Mouse (Mus musculus) lung, postnatal 0 days (tissue): ENCODE data around the gene Oxsr1. TPM values are rescaled to one million over a fixed set of nuclear protein-coding genes. Genes with fewer than 3 reads are reported as not detected.
A peak's percentile ranks its signal among the peaks of the same experiment; 100 is the strongest.

Source experiments
- ATAC-seq: fragments of 200-750 bp; cut with Nextera tagmentation; 2 replicates; pipeline ENCODE4 v1.8.0; 2017; ENCODE audit warnings: moderate library complexity
- DNase-seq: peaks from one replicate; pipeline ENCODE4 v3.0.0-alpha.2; 2016; ENCODE audit warnings: low spot score
- H3K27ac ChIP-seq: fragments of 300-500 bp; sonication (generic); 2 replicates; pipeline ENCODE4 v1.5.1; 2014; ENCODE audit warnings: antibody characterized with exemption, mild to moderate bottlenecking, low read length, mixed read lengths
- H3K27me3 ChIP-seq: fragments of 300-500 bp; sonication (generic); replicated peaks from 2 replicates; pipeline ENCODE4 v1.6.1; 2014; ENCODE audit warnings: low read length, mixed read lengths; ENCODE audit not compliant: insufficient read depth
- H3K36me3 ChIP-seq: fragments of 300-500 bp; sonication (generic); 2 replicates; pipeline ENCODE4 v1.6.1; 2014; ENCODE audit warnings: low read length, mixed read lengths; ENCODE audit not compliant: insufficient read depth
- H3K4me1 ChIP-seq: fragments of 300-500 bp; sonication (generic); 2 replicates; pipeline ENCODE4 v1.6.1; 2014; ENCODE audit warnings: antibody characterized with exemption, low read depth, low read length, mixed read lengths; ENCODE audit not compliant: insufficient read depth
- H3K4me2 ChIP-seq: fragments of 300-500 bp; sonication (generic); replicated peaks from 2 replicates; pipeline ENCODE4 v1.6.1; 2014; ENCODE audit warnings: low read depth, mild to moderate bottlenecking, low read length, moderate library complexity, mixed read lengths
- H3K4me3 ChIP-seq: fragments of 300-500 bp; sonication (generic); 2 replicates; pipeline ENCODE4 v1.5.1; 2014; ENCODE audit warnings: low read depth, low read length
- H3K9ac ChIP-seq: fragments of 300-500 bp; sonication (generic); replicated peaks from 2 replicates; pipeline ENCODE4 v1.6.1; 2014; ENCODE audit warnings: low read depth, mild to moderate bottlenecking
- H3K9me3 ChIP-seq: fragments of 300-500 bp; sonication (generic); 2 replicates; pipeline ENCODE4 v1.6.1; 2016; ENCODE audit warnings: low read length, mixed read lengths
- CTCF ChIP-seq: IDR thresholded peaks from 2 replicates; pipeline ENCODE4 v1.5.1; 2016; ENCODE audit warnings: antibody characterized with exemption, mild to moderate bottlenecking
- EP300 ChIP-seq: IDR thresholded peaks from 2 replicates; pipeline ENCODE4 v1.6.1; 2016; ENCODE audit warnings: antibody characterized with exemption, mild to moderate bottlenecking, control low read depth
- WGBS: fragments of 180-500 bp; shearing (Covaris S2); extraction: QIAGEN DNeasy Blood & Tissue Kit; methylation state at CpG from one replicate; pipeline ENCODE4 v1.1.7; 2014; 5-methylcytosine and 5-hydroxymethylcytosine counted together
- polyA plus RNA-seq: library from polyadenylated mRNA; unstranded; fragments of >200 nt; fragmentation: Nextera tagmentation; extraction: Ambion mirVana; gene quantifications from 2 replicates; pipeline ENCODE4 v1.2.1, GENCODE M21; 2015

Gene Oxsr1
- polyA plus RNA-seq, 1 experiment from 2014 or later: 6.6 TPM

DNA sequence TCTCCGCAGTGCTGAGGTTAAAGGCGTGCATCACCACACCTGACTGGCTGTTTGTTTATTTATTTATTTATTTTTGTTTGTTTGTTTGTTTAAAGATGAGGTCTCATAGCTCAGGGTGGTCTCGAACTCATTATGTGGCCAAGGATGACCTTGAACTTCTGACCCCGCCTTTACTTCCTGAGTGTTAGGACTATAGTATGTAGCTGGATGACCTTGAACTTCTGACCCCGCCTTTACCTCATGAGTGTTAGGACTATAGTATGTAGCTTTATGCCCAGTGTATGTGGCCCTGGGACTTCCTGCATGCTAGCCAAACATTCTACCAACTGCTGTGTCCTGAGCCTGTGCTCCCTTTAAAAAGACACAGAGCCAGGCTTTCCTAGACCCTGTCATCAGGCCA, 39.2 kb upstream of the Oxsr1 start:
- ATAC-seq: no peak
- Histone ChIP-seq H3K9ac (no peak overlapping the region), H3K4me2 (no peak overlapping the region), H3K4me3 (no peak overlapping the region), H3K36me3 (no peaks in the 10 kb centered on the region), H3K27ac (no peak overlapping the region), H3K27me3 (no peaks in the 10 kb centered on the region), H3K9me3 (no peaks in the 10 kb centered on the region), H3K4me1 (no peaks in the 10 kb centered on the region)
- no peak for DNase-seq
- no peak for TF ChIP-seq EP300
- TF ChIP-seq CTCF: no peak
- 89% methylated on average over 5 of the region's 5 CpGs for WGBS

GRCm38 (mm10) chr9:119358058-119358429, 35.8 kb upstream of the Oxsr1 start:
- Histone ChIP-seq H3K4me1 (no peaks in the 10 kb centered on the region), H3K9me3 (no peaks in the 10 kb centered on the region), H3K4me2 (peak overlapping the region; percentile 96), H3K27me3 (no peaks in the 10 kb centered on the region), H3K4me3 (peak overlapping the region; percentile 58; the same call in 1 of the 2 replicates), H3K9ac (no peak overlapping the region), H3K27ac (no peak overlapping the region), H3K36me3 (no peaks in the 10 kb centered on the region)
- TF ChIP-seq EP300: no peak
- no peak for TF ChIP-seq CTCF
- WGBS: 30% methylated on average over 9 of the region's 9 CpGs
- ATAC-seq (no peak), DNase-seq (no peak)

DNA sequence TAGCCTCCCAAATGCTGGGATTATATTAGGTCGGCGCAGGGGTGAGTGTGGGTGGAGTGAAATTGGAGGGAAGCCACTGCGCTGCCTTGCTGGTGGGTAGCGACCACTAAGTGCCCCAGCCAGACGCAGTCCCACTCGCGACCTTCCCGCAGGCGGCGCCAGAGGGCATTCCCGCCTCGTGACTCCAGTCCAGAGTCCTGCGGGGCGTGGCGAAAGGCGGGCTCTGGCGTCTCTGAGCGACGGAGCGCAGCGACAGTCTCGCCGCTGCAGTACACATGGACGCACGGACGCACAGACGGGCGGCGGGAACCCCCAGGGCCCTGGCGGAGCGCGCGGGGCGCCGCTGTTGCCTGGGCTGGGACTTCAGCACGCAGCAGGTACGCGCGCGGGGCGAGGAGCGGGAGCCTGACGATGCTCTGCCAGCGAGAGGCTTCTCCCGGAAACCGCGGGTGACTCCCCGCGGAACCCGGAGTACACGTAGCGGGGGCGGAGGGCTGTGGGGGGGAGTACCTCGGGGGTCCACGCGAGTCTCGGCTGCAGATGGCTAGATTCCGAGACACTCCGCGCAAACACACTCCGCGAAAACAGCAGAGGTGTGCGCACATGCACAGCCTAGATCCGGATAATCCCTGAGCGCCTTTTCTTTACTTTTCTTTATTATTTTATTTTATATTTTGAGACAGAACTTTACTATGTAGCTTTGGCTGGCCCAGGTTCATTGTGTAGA, 35.3 kb upstream of the Oxsr1 start, which contains the start of gene Xylb:
Gene Xylb (plus strand): TSS at position 51 of the 727 bp plus-strand sequence.
- H3K9ac ChIP-seq: peak within 1 kb of the TSS; percentile 35; the same call in 1 of the 2 replicates
- 4% methylated on average over 60 of the region's 65 CpGs for WGBS
- TF ChIP-seq CTCF (peak; percentile 97), EP300 (no peak)
- H3K4me2 ChIP-seq: peak within 1 kb of the TSS; percentile 96
- H3K27ac ChIP-seq: peak within 1 kb of the TSS; percentile 57; the same call in 1 of the 2 replicates
- DNase-seq (peak; percentile 94), ATAC-seq (peak; percentile 93)
- H3K4me1 ChIP-seq: no peaks in the 10 kb centered on the region
- no peaks in the 10 kb centered on the region for H3K9me3 ChIP-seq
- no peaks in the 10 kb centered on the region for H3K36me3 ChIP-seq
- H3K27me3 ChIP-seq: no peaks in the 10 kb centered on the region
- peak within 1 kb of the TSS; percentile 58 for H3K4me3 ChIP-seq

- WGBS: 47% methylated on average over 6 of the region's 6 CpGs
- Histone ChIP-seq H3K9me3 (no peaks in the 10 kb centered on the region), H3K4me2 (no peak overlapping the region), H3K4me3 (no peak overlapping the region), H3K27me3 (no peaks in the 10 kb centered on the region), H3K36me3 (no peaks in the 10 kb centered on the region), H3K27ac (peak overlapping the region; percentile 57), H3K9ac (no peak overlapping the region), H3K4me1 (no peaks in the 10 kb centered on the region)
- ATAC-seq (peak; percentile 63), DNase-seq (peak; percentile 68)
- TF ChIP-seq EP300 (no peak), CTCF (no peak)
Observed at GRCm38 (mm10) chr9:119355943-119356342, 33.7 kb upstream of the Oxsr1 start.

DNA sequence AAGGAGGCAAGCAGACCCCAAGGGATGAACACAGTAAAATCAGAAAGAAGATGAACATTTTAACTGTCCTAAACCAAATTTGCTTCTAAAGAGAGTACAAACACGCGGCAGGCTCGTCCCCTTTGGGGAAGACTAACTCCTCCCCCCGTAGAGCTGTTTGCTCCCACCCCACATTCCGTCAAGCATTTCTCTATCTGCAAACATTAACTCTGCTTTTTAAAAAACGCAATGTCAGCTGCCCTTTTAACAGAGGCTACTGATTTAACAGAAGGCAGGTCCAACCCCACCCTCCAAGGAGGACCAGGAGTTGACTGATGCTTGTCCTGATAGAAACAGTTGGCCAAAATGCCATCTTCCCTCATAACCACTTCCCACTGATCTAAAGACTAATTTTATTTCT, 31.7 kb upstream of the Oxsr1 start:
- no peak overlapping the region for H3K4me3 ChIP-seq
- H3K9me3 ChIP-seq: no peaks in the 10 kb centered on the region
- no peak overlapping the region for H3K9ac ChIP-seq
- H3K36me3 ChIP-seq: no peaks in the 10 kb centered on the region
- TF ChIP-seq CTCF: no peak
- no peak for TF ChIP-seq EP300
- H3K27me3 ChIP-seq: no peaks in the 10 kb centered on the region
- H3K27ac ChIP-seq: no peak overlapping the region
- no peak for ATAC-seq
- H3K4me2 ChIP-seq: no peak overlapping the region
- no peaks in the 10 kb centered on the region for H3K4me1 ChIP-seq
- DNase-seq: no peak
- 49% methylated on average over 6 of the region's 6 CpGs for WGBS

GRCm38 (mm10) chr9:119352060-119352459, 29.8 kb upstream of the Oxsr1 start:
- TF ChIP-seq CTCF: peak; percentile 93
- no peak for TF ChIP-seq EP300
- Histone ChIP-seq H3K36me3 (0 out of 2 replicates have a peak, but pooled peaks cover 10% of the 10 kb centered on the region), H3K4me3 (no peak overlapping the region), H3K9ac (no peak overlapping the region), H3K27ac (no peak overlapping the region), H3K27me3 (no peaks in the 10 kb centered on the region), H3K4me1 (no peaks in the 10 kb centered on the region), H3K4me2 (no peak overlapping the region), H3K9me3 (no peaks in the 10 kb centered on the region)
- DNase-seq: peak; percentile 81
- WGBS: 31% methylated on average over 4 of the region's 4 CpGs
- peak; percentile 89 for ATAC-seq
